Mouse (Mus musculus): ENCODE measurements around the gene Adamts7. TPM values are rescaled to one million over a fixed set of nuclear protein-coding genes. Genes with fewer than 3 reads are reported as not detected.

The Adamts7 gene
- total RNA-seq, 2 experiments from 2014 or later: 0.21 to 0.23 TPM

GRCm38 (mm10) chr9:90197116-90197665 lies 34.3 kb downstream of the Adamts7 start:
- no peak for DNase-seq (ENCODE audit: low spot score)

GRCm38 (mm10) chr9:90197866-90198383 lies 35.1 kb downstream of the Adamts7 start:
- DNase-seq (ENCODE audit: low spot score): no peak

GRCm38 (mm10) chr9:90198531-90199449 lies 35.9 kb downstream of the Adamts7 start:
- peak; percentile 81 for DNase-seq (ENCODE audit: low spot score)

DNA sequence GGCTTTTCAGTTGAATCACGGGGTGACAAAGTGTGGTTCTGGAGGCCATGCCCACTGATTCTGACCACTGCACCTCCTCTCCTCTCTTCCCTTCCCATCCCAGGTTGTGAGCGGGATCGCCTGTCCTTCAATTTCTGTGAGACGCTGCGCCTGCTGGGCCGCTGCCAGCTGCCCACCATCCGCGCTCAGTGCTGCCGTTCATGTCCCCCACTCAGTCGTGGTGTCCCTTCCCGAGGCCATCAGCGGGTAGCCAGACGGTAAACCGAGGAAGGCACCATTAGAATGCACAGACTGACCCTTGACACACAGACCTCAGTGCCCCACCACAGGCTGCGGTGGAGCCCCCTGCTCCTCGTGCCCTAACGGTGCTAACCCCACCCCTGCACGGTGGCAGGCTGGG lies 36.7 kb downstream of the Adamts7 start:
- no peak for DNase-seq (ENCODE audit: low spot score)

DNA sequence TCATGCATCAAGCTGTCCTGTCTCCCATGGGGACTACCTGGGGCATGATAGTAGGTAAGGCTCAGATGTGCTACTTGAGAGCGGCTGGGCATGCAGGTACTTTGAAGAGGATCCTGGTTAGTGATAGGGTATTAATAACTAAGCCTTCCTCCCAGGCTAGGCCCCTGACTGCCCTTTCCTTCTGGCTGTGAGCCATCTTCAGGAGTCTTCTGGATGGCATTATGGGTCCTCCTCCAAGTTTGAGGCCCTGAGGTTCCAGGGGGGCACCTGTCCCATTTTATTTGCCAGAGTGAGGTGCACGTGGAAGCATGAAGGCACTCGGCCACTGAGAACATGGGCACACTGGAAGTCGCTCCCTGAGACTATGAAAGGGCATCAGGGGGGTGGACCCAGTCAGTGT lies 37.6 kb downstream of the Adamts7 start:
- no peak for DNase-seq (ENCODE audit: low spot score)

GRCm38 (mm10) chr9:90201096-90201495 lies 38.2 kb downstream of the Adamts7 start:
- DNase-seq (ENCODE audit: low spot score): no peak

- DNase-seq (ENCODE audit: low spot score): no peak
Observed at GRCm38 (mm10) chr9:90201541-90201940, 38.7 kb downstream of the Adamts7 start.

DNA sequence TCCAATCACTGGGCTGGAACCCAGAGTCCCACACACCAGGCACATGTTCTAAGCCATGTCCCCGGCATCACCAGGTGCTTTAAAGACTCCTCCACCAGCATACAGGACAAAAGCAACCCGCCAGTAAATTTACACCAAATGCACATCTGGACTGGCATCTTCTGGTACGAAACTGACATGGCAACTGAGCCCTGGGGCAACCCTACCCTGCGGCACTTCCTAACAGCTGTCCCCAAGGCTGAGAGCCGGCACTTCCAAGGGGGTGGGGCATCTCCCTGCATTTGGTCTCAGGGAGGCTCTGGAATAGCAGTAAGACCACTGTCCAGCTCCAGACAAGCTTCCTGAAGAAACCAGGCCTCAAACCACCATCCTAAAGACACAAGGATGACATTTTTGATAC lies 40.4 kb downstream of the Adamts7 start:
- DNase-seq (ENCODE audit: low spot score): no peak

- DNase-seq (ENCODE audit: low spot score): no peak
Observed at GRCm38 (mm10) chr9:90204396-90204915, 41.6 kb downstream of the Adamts7 start.

DNA sequence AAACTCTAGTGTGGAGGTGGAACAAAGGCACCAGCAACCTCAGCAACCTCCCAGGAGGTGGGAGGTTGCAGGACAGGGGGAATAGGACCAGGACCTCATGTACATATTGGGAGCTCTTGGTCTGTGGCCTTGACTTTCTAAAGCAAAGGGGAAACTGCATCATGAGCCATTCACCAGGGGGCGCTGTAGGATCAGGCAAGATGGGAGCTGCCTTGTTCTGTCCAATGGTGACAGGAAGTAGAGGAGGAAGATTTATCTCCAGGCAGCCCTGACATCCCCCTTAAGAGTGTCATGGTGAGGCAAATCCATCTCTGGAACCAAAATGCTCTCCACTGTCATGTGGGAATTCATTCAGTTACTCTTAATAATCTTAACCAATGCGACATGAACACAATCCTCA lies 43.6 kb downstream of the Adamts7 start:
- peak; percentile 82 for DNase-seq (ENCODE audit: low spot score)

- DNase-seq (ENCODE audit: low spot score): no peak
Observed at GRCm38 (mm10) chr9:90207808-90208207, 44.9 kb downstream of the Adamts7 start.

GRCm38 (mm10) chr9:90208655-90209054 lies 45.8 kb downstream of the Adamts7 start:
- DNase-seq (ENCODE audit: low spot score): no peak

DNA sequence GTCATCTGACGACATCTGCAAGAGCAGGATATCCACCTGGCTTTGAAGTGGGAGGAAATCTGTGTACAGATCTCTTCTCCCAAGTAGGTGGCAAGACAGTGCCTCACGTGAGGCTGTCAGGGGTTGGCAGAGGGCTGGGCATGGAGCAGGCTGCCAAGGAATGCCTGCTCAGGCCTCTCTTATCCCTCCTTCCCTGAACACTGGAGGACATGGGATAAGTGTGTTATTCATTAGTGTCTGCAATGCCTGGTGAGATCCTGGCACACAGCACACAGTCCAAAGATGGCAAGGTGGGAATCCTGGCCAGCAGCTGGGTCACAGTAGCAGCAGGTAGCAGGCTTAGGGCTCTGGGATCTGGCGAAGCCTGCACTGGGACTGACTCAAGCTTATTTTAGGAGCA lies 50.3 kb downstream of the Adamts7 start:
- no peak for DNase-seq (ENCODE audit: low spot score)

GRCm38 (mm10) chr9:90216259-90217001 lies 53.6 kb downstream of the Adamts7 start:
- DNase-seq (ENCODE audit: low spot score): no peak

DNA sequence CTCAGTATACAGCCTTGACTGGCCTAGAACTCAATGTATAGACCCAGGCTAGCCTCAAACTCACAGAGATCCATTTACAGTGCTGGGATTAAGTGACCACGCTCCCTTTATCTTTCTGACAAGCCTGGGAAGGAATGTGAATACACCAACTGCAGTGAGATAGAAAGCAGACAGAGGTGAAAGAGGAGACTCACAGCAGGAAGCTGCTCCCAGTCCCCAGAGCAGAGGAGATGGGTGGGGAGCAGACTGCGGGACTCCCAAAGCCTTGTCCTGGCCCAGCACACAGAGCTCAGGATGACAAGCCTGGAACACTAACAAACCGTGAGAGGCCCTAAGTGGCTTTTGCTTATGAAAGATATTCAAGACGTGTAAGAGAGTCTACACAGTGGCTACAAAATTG lies 54.6 kb downstream of the Adamts7 start:
- DNase-seq (ENCODE audit: low spot score): no peak

- no peak for DNase-seq (ENCODE audit: low spot score)
Observed at GRCm38 (mm10) chr9:90222275-90222674, 59.4 kb downstream of the Adamts7 start.

- no peak for DNase-seq (ENCODE audit: low spot score)
Observed at GRCm38 (mm10) chr9:90226081-90226741, 63.3 kb downstream of the Adamts7 start.

DNA sequence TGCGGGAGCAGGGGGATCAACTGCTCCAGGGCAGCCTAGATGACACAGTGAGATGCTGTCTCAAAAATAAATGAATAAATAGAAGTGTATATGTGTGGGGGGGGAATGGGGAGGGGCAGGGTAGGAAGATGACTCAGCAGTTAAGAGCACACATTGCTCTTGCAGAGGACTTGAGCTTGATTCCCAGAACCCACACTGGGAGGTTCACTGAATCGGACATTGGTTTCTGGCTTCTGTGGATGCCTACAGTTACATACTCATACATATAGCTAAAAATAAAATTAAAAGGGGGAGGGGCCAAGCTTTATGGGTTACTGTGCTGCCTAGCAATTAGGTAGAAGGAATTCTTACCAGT lies 63.9 kb downstream of the Adamts7 start:
- no peak for DNase-seq (ENCODE audit: low spot score)

- DNase-seq (ENCODE audit: low spot score): no peak
Observed at GRCm38 (mm10) chr9:90227171-90227570, 64.3 kb downstream of the Adamts7 start.

GRCm38 (mm10) chr9:90232781-90233690 lies 70.2 kb downstream of the Adamts7 start:
- no peak for DNase-seq (ENCODE audit: low spot score)
